Mouse (Mus musculus): ENCODE measurements at regions not wholly inside any gene's neighbourhood (a gene's known extent, or its start where the extent isn't known, plus 50 kb on each side); places are given as distances from the start of the nearest gene placed in this dataset.

GRCm38 (mm10) chr1:186294635-186295034 lies 177.5 kb upstream of the Lyplal1 start:
- DNase-seq (ENCODE audit: low spot score) (no peak), ATAC-seq (ENCODE audit: low FRiP score, low TSS enrichment) (no peak)
- no peaks in the 10 kb centered on the region for H3K4me1 ChIP-seq (replicated peaks; ENCODE audit: control insufficient read depth, insufficient read depth)
- 44% methylated on average over 2 of the region's 2 CpGs for WGBS
- H3K27me3 ChIP-seq (ENCODE audit: control insufficient read depth, insufficient read depth, low read length): no peaks in the 10 kb centered on the region
- H3K4me3 ChIP-seq (ENCODE audit: low read depth, low read length): no peak overlapping the region
- TF ChIP-seq EP300 (optimal IDR thresholded peaks at IDR 0.05): no peak
- no peak for TF ChIP-seq CTCF (IDR thresholded peaks at IDR 0.05; ENCODE audit: low read depth)
- no peak overlapping the region for H3K4me2 ChIP-seq (replicated peaks; ENCODE audit: low read depth)
- no peak overlapping the region for H3K27ac ChIP-seq (replicated peaks)
- H3K9ac ChIP-seq (ENCODE audit: low read length): no peak overlapping the region
- H3K36me3 ChIP-seq (ENCODE audit: control insufficient read depth, insufficient read depth, low read length): no peaks in the 10 kb centered on the region
- no peaks in the 10 kb centered on the region for H3K9me3 ChIP-seq (ENCODE audit: control insufficient read depth, low read length)

- ATAC-seq (ENCODE audit: low FRiP score, low TSS enrichment): no peak
- no peak for TF ChIP-seq EP300 (optimal IDR thresholded peaks at IDR 0.05)
- TF ChIP-seq CTCF (IDR thresholded peaks at IDR 0.05; ENCODE audit: low read depth): no peak
Observed at GRCm38 (mm10) chr1:186289117-186289516, 172.0 kb upstream of the Lyplal1 start.

GRCm38 (mm10) chr1:186287831-186288230 lies 170.7 kb upstream of the Lyplal1 start:
- Histone ChIP-seq H3K4me2 (replicated peaks; ENCODE audit: low read depth) (no peak overlapping the region), H3K36me3 (ENCODE audit: control insufficient read depth, insufficient read depth, low read length) (no peaks in the 10 kb centered on the region), H3K4me3 (ENCODE audit: low read depth, low read length) (no peak overlapping the region), H3K4me1 (replicated peaks; ENCODE audit: control insufficient read depth, insufficient read depth) (no peaks in the 10 kb centered on the region), H3K27ac (replicated peaks) (no peak overlapping the region), H3K9me3 (ENCODE audit: control insufficient read depth, low read length) (no peaks in the 10 kb centered on the region), H3K27me3 (ENCODE audit: control insufficient read depth, insufficient read depth, low read length) (no peaks in the 10 kb centered on the region), H3K9ac (ENCODE audit: low read length) (no peak overlapping the region)
- 65% methylated on average over 8 of the region's 8 CpGs for WGBS
- TF ChIP-seq CTCF (IDR thresholded peaks at IDR 0.05; ENCODE audit: low read depth) (no peak), EP300 (optimal IDR thresholded peaks at IDR 0.05) (no peak)
- no peak for DNase-seq (ENCODE audit: low spot score)
- no peak for ATAC-seq (ENCODE audit: low FRiP score, low TSS enrichment)

More at GRCm38 (mm10) chr1:186289117-186289516, 172.0 kb upstream of the Lyplal1 start:
- no peaks in the 10 kb centered on the region for H3K36me3 ChIP-seq (ENCODE audit: control insufficient read depth, insufficient read depth, low read length)
- H3K27ac ChIP-seq (replicated peaks): no peak overlapping the region
- no peak overlapping the region for H3K4me3 ChIP-seq (ENCODE audit: low read depth, low read length)
- H3K4me2 ChIP-seq (replicated peaks; ENCODE audit: low read depth): no peak overlapping the region
- no peak overlapping the region for H3K9ac ChIP-seq (ENCODE audit: low read length)
- no peaks in the 10 kb centered on the region for H3K9me3 ChIP-seq (ENCODE audit: control insufficient read depth, low read length)
- no peaks in the 10 kb centered on the region for H3K27me3 ChIP-seq (ENCODE audit: control insufficient read depth, insufficient read depth, low read length)
- H3K4me1 ChIP-seq (replicated peaks; ENCODE audit: control insufficient read depth, insufficient read depth): no peaks in the 10 kb centered on the region
- 73% methylated on average over 2 of the region's 2 CpGs for WGBS
- no peak for DNase-seq (ENCODE audit: low spot score)

GRCm38 (mm10) chr1:186286401-186286800 lies 169.3 kb upstream of the Lyplal1 start:
- DNase-seq (ENCODE audit: low spot score): no peak
- WGBS: 73% methylated on average over 4 of the region's 4 CpGs

GRCm38 (mm10) chr1:186277981-186278634 lies 161.0 kb upstream of the Lyplal1 start:
- Histone ChIP-seq H3K27me3 (ENCODE audit: control insufficient read depth, insufficient read depth, low read length) (no peaks in the 10 kb centered on the region), H3K9me3 (ENCODE audit: control insufficient read depth, low read length) (no peaks in the 10 kb centered on the region), H3K36me3 (ENCODE audit: control insufficient read depth, insufficient read depth, low read length) (no peaks in the 10 kb centered on the region), H3K4me1 (replicated peaks; ENCODE audit: control insufficient read depth, insufficient read depth) (no peaks in the 10 kb centered on the region), H3K9ac (ENCODE audit: low read length) (no peak overlapping the region), H3K4me2 (replicated peaks; ENCODE audit: low read depth) (no peak overlapping the region), H3K27ac (replicated peaks) (no peak overlapping the region), H3K4me3 (ENCODE audit: low read depth, low read length) (no peak overlapping the region)
- DNase-seq (ENCODE audit: low spot score) (no peak), ATAC-seq (ENCODE audit: low FRiP score, low TSS enrichment) (no peak)
- TF ChIP-seq CTCF (IDR thresholded peaks at IDR 0.05; ENCODE audit: low read depth): no peak
- no peak for TF ChIP-seq EP300 (optimal IDR thresholded peaks at IDR 0.05)
- 79% methylated on average over 11 of the region's 11 CpGs for WGBS

More at GRCm38 (mm10) chr1:186286401-186286800, 169.3 kb upstream of the Lyplal1 start:
- Histone ChIP-seq H3K9me3 (ENCODE audit: control insufficient read depth, low read length) (no peaks in the 10 kb centered on the region), H3K9ac (ENCODE audit: low read length) (no peak overlapping the region), H3K36me3 (ENCODE audit: control insufficient read depth, insufficient read depth, low read length) (no peaks in the 10 kb centered on the region), H3K4me2 (replicated peaks; ENCODE audit: low read depth) (no peak overlapping the region), H3K27ac (replicated peaks) (no peak overlapping the region), H3K4me3 (ENCODE audit: low read depth, low read length) (no peak overlapping the region), H3K4me1 (replicated peaks; ENCODE audit: control insufficient read depth, insufficient read depth) (no peaks in the 10 kb centered on the region), H3K27me3 (ENCODE audit: control insufficient read depth, insufficient read depth, low read length) (no peaks in the 10 kb centered on the region)
- TF ChIP-seq EP300 (optimal IDR thresholded peaks at IDR 0.05): no peak
- no peak for TF ChIP-seq CTCF (IDR thresholded peaks at IDR 0.05; ENCODE audit: low read depth)
- no peak for ATAC-seq (ENCODE audit: low FRiP score, low TSS enrichment)

- H3K4me1 ChIP-seq (replicated peaks; ENCODE audit: control insufficient read depth, insufficient read depth): no peaks in the 10 kb centered on the region
- no peaks in the 10 kb centered on the region for H3K36me3 ChIP-seq (ENCODE audit: control insufficient read depth, insufficient read depth, low read length)
- no peak for ATAC-seq (ENCODE audit: low FRiP score, low TSS enrichment)
- TF ChIP-seq CTCF (IDR thresholded peaks at IDR 0.05; ENCODE audit: low read depth) (no peak), EP300 (optimal IDR thresholded peaks at IDR 0.05) (no peak)
- WGBS: 88% methylated on average over 2 of the region's 2 CpGs
- no peak overlapping the region for H3K27ac ChIP-seq (replicated peaks)
- H3K4me2 ChIP-seq (replicated peaks; ENCODE audit: low read depth): no peak overlapping the region
- DNase-seq (ENCODE audit: low spot score): no peak
- H3K4me3 ChIP-seq (ENCODE audit: low read depth, low read length): no peak overlapping the region
- H3K9ac ChIP-seq (ENCODE audit: low read length): no peak overlapping the region
- H3K27me3 ChIP-seq (ENCODE audit: control insufficient read depth, insufficient read depth, low read length): no peaks in the 10 kb centered on the region
- no peaks in the 10 kb centered on the region for H3K9me3 ChIP-seq (ENCODE audit: control insufficient read depth, low read length)
Observed at GRCm38 (mm10) chr1:186271436-186271835, 154.3 kb upstream of the Lyplal1 start.
